Mouse (Mus musculus) skeletal muscle tissue, adult 2 months (tissue): ENCODE measurements around the gene Inpp5k.
A peak's percentile ranks its signal among the peaks of the same experiment; 100 is the strongest.
"Not testable (repeated sequence)": the region's sequence is repeated elsewhere in the genome, so short reads cannot be mapped to it uniquely, and the experiment has no call there.

Experiments
- DNase-seq: peaks from one replicate; pipeline ENCODE4 v3.0.0-alpha.2; 2012; ENCODE audit warnings: low read depth, low spot score

The Inpp5k gene

GRCm38 (mm10) chr11:75630645-75631229, at the start of gene Inpp5k:
Gene Inpp5k, plus strand, starts transcription at chr11:75630988.
- DNase-seq: peak; percentile 96

GRCm38 (mm10) chr11:75581495-75582149, 49.2 kb upstream of the Inpp5k start:
- DNase-seq: no peak

GRCm38 (mm10) chr11:75583521-75583920, 47.3 kb upstream of the Inpp5k start:
- DNase-seq: no peak

- DNase-seq: no peak
Observed at GRCm38 (mm10) chr11:75585061-75585460, 45.7 kb upstream of the Inpp5k start.

- DNase-seq: no peak
Observed at GRCm38 (mm10) chr11:75585978-75586377, 44.8 kb upstream of the Inpp5k start.

GRCm38 (mm10) chr11:75586963-75587362, 43.8 kb upstream of the Inpp5k start:
- DNase-seq: no peak

GRCm38 (mm10) chr11:75587493-75588284, 43.1 kb upstream of the Inpp5k start, which contains the start of gene Pitpna:
Gene Pitpna, plus strand, starts transcription at chr11:75588097.
- DNase-seq: peak; percentile 88

- no peak for DNase-seq
Observed at GRCm38 (mm10) chr11:75588285-75588941, 42.4 kb upstream of the Inpp5k start.

- DNase-seq: peak; percentile 54
Observed at GRCm38 (mm10) chr11:75592612-75593011, 38.2 kb upstream of the Inpp5k start.

- no peak for DNase-seq
Observed at GRCm38 (mm10) chr11:75594431-75594830, 36.4 kb upstream of the Inpp5k start.

GRCm38 (mm10) chr11:75595404-75595803, 35.4 kb upstream of the Inpp5k start:
- no peak for DNase-seq

GRCm38 (mm10) chr11:75595816-75596215, 35.0 kb upstream of the Inpp5k start:
- peak; percentile 85 for DNase-seq

- peak; percentile 69 for DNase-seq
Observed at GRCm38 (mm10) chr11:75596726-75597255, 34.0 kb upstream of the Inpp5k start.

GRCm38 (mm10) chr11:75598004-75598403, 32.8 kb upstream of the Inpp5k start:
- DNase-seq: no peak

- DNase-seq: not testable (repeated sequence)
Observed at GRCm38 (mm10) chr11:75599802-75600201, 31.0 kb upstream of the Inpp5k start.

GRCm38 (mm10) chr11:75604826-75605225, 26.0 kb upstream of the Inpp5k start:
- no peak for DNase-seq

GRCm38 (mm10) chr11:75605318-75605717, 25.5 kb upstream of the Inpp5k start:
- DNase-seq: no peak

GRCm38 (mm10) chr11:75608776-75609175, 22.0 kb upstream of the Inpp5k start:
- no peak for DNase-seq

- no peak for DNase-seq
Observed at GRCm38 (mm10) chr11:75610021-75610420, 20.8 kb upstream of the Inpp5k start.

- no peak for DNase-seq
Observed at GRCm38 (mm10) chr11:75614769-75615168, 16.0 kb upstream of the Inpp5k start.

- no peak for DNase-seq
Observed at GRCm38 (mm10) chr11:75615556-75615955, 15.2 kb upstream of the Inpp5k start.

- DNase-seq: no peak
Observed at GRCm38 (mm10) chr11:75619133-75619532, 11.7 kb upstream of the Inpp5k start.
